Mouse (Mus musculus) lung, postnatal 14 days (tissue): Measurements from ENCODE around the gene Vil1.
A peak's percentile ranks its signal among the peaks of the same experiment; 100 is the strongest.

Source experiments
- DNase-seq: peaks from one replicate; pipeline ENCODE4 v3.0.0; 2021

Vil1 gene

DNA sequence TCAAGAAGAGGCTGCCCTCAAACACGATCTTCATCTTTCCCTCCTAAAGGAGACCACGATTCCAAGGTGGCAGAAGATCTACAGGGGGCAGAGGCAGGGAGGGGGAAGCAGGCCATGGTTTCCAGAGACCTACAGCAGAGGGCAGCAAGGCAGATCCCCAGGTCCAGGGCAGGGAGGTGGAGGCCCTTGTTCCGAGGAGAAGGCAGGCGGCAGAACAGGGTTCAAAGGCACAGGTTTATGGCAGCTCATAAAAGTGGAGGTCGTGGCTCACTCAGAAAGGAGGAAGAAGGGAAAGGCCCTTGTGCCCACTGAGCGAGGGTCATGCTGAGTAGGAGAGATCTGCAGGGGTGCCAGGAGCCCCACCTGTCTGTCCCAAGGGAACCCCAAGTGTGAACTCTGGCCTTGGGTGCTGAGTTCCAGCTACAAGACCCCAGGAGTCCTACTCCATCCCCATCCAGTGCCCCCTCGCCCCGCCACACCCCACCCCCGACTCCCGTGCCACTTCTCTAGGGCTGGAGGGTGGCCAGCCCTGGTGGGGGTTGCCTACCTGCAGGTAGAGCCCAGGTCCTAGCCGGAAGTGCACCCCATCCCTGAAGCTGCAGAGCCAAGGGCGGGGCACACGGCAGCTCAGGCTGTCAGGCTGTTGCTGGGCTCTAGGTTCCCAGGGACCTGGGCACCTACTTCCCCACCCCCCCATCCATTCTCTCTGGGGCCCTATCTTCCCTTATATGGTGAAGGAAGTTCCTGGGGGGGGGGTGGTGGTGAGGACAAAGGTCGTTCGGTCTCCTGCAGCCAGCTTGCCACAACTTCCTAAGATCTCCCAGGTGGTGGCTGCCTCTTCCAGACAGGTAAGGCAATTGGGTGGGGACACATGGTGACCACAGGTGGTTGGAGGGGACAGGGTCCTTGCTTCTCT is at the start of gene Vil1:
Vil1 (plus strand) TSS at position 788 of the 916 bp plus-strand sequence.
- DNase-seq: no peak

DNA sequence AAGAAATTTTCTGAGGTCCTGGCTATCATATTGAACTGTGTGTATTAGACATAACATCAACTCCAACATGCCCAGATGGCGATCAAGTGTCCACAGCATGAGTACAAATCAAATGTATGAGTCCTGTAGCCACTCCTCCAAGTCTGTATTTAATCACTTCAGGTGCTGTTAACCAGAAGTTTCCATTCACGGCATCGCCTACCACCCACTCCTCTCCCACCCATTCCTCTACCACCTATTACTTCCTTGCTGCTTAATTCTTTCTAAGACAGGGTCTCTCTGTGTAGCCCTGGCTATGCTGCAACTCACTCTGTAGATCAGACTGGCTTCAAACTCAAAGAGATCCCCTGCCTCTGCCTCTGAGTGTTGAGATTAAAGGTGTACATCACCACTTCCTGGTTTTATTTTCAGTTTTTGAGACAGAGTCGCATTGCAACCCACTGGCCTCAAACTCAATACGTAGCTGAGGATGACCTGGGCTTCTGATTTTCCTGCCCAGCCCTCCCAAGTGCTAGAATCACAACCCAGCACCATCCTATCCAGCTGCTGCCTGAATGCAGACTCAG is 49.1 kb upstream of the Vil1 start:
- DNase-seq: no peak

DNA sequence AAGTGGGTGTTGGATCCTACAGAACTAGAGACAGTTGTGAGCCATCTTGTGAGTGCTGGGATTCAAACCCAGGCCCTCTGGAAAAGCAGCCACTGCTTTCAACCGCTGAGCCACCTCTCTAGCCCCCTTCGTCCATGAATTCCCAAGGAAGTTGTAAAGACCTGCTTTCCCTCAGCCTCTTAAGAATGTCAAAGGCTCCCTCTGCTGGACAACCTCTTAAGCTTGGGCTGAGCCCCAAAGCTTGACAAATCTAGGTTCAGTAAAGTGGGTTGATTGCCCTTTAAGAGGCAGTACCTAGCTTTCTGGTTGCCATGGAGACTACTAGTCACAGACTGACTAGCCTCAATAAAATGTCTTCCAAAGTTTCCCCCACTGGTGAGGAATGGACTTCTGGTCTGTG is 47.4 kb upstream of the Vil1 start, which contains the start of gene Catip:
Catip (plus strand) TSS at position 297 of the 400 bp plus-strand sequence.
- DNase-seq: peak; percentile 85

DNA sequence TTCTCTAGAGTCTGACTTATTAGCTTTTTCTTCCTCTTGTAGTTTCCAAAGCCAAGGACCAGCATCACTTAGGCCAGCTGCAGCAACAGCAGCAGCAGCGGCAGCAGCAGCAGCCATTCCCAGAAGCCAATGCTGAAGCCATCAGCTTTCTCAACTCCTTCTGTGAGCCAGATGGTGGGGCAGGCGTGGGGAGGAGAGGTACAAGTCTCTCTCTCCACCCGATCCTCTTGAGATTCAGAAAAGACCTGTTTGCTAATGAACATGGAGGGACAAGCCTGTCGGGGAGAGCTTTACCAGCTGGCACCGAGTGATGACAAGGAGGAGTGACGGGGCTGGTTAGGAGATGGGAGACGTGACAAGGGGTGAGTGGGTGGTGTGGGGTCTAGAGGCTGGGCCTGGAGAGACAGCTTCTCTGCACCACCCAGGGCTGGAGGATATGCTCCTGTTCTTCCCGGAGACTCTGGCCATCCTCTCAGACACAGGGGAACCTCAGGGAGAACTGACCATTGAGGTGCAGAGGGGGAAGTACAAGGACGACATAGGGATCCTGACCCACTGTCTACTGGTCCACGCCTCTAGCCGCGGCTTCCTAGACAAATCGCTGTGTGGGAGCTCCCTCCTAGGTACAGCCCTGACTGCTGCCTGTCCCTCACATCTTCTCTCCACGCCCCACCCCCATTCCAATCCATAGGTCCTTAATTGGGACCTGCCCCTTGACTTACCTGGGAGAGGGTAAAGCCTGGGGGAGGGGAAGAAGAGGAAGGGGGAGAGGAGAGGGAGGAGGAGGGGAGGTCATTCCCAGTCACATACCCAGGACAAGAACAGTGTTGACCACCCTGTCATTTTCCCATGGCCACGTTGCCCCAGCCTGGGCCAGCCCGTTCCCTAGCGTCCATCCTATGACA is 46.6 kb upstream of the Vil1 start:
- DNase-seq: no peak

DNA sequence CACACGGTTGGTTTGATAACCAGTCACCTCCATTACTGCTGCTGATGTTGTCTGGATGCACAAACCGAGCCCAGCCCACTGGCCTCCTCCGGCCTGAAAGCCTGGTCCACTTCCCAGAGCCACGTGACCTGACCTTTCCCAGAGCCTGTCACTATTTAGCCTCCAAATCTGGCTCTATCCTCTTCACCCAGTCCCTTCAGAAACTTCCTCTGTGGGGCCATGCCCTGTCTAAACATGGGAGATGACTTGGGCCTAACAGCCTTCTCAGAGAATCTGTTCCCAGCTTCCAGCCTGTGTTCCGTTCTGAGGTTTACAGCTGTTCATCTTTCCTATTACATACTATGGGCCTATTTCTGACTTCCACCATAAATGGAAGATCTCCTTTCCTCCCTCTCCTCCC is 45.7 kb upstream of the Vil1 start:
- DNase-seq: no peak

DNA sequence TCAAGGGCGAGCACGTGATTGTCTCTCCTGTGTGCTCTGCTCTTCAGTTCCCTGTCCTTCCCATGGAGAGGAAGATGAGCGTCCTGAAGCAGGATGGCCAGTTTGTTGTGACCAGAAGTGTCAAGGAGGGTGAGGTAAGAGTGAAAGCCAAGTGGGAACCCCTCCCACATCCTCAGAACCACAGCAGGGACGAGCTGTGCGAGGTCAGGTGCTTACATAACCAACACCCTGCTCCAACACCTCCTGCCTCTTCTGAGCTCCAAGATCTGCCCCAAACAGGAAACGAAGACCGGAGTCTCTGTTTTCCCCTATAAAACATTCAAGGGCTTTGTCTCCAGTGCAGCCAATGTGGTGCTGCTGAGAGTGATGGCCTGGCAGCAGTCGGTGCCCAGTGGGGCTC is 44.9 kb upstream of the Vil1 start:
- DNase-seq: no peak

DNA sequence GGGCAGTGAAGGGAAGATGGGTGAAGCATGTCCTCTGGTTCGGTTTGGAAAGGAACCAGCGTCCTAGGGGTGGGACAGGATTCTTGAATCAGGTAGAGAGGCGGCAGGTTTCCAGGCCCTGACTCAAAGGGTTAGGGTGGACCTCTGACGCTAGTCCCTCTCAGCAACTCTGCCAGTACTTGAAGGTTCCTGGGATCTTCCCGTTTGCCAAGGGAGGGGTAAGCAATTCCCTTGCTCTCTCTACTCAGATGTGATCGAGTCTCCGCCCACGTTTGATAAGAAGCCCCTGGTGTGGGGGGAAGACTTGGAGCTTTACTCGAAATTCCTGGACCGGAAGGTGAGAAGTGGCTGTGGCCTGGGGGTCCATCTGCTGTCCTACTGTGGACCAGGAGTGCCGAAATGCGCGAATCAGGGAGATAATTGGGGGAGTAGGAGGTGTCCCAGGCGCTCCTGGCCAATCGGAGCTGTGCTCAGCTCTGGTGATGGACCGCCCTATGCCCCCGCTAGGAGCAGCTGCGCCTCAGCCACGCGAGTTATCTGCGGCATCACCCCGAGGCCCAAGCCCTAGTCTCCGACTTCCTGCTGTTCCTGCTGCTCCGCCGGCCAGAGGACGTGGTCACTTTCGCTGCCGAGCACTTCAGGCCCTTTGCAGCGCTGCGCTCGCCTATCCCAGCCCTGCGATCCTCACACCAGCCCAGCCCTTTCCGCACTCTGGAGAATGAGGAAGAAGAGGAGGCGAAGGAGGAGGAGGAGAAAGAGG is 41.1 kb upstream of the Vil1 start:
- peak; percentile 59 for DNase-seq

DNA sequence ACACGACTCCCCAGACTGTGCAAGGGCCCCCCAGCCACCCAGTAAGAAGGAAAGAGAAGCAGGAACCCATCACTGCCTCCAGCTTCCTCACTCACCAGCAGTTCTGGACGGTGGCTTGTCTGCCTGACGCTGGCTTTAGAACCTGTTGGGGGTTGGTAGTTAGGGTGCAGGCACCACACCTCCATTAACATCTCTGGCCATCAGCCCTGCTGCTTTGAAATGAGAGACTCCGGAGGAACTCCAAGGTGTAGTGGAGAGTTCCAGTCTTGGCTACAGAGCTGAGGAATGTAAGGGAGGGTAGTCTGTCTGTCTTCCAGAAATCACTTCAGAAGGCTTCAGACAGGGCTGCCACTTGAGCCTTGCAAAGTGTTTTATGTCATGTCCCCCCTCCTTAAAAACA is 39.1 kb upstream of the Vil1 start:
- no peak for DNase-seq

DNA sequence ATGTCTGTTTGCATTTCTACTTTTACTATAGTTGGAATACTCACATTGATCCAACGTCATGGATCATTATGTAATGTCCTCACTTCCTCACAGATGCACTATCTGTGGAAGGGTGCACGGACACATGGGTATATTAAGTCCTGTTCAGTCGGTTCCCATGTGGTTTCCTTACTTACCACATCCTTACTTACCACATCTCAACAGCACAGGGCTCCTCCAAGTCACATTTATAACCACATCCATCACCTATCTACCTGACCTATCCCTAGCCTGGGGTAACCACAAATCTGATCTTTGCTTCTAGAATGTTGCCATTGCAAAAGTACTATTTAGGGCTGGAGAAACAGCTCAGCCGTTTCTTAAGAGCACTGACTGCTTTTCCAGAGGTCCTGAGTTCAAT is 35.8 kb upstream of the Vil1 start:
- DNase-seq: no peak

DNA sequence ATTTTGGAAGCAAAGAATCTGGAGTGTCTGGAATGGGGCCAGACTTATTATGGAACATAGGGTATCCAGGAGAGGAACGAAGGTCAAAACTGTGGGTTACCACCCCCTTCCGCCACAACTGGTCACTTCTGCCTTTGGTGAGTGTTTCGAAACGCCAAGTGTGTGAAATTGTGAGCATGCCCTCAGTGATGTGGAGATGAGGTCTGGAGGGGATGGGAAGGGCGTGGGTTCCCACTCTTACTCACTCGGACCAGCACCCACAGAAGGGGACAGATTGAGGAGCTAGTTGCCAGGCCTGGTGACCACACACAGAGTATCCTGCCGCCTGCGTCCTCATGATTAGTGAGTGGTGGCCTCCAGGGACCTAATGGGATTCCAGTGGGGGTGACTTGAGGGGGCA is 34.2 kb upstream of the Vil1 start, which contains the start of gene Slc11a1:
Slc11a1 (plus strand) TSS at position 216 of the 400 bp plus-strand sequence.
- DNase-seq: no peak

DNA sequence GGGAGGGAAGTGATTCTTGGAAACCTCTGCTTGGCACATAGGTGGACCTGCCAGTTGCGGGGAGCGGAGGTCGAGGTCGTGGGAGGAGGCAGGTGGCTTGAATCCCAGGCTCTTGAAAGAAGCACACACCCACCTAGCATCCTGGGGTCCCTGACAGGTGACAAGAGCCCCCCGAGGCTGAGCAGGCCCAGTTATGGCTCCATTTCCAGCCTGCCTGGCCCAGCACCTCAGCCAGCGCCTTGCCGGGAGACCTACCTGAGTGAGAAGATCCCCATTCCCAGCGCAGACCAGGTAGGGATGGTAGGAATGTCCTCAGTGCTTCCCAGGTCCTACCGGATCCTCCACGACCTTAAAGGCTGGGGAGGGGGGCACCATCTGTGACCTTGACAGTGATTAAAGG is 33.6 kb upstream of the Vil1 start:
- no peak for DNase-seq

DNA sequence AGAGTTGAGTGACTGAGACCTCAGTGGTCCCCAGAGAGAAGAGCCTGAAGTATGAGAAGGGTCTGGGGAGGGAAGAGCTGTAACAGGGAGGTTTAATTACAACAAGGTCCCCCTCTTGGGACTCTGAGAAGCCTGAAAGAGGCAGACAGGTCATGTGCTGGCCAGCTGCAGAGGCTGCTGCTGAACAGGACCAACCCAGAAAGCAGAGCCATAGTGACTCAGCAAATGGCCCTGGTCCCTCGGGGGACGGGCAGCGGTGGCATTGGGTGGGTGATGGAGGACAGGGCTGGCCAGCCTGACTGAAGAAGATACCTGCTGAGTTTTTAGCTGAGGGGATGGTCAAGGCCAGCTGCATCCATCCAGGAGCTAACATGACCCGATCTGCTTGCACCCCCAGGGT is 32.8 kb upstream of the Vil1 start:
- DNase-seq: no peak

DNA sequence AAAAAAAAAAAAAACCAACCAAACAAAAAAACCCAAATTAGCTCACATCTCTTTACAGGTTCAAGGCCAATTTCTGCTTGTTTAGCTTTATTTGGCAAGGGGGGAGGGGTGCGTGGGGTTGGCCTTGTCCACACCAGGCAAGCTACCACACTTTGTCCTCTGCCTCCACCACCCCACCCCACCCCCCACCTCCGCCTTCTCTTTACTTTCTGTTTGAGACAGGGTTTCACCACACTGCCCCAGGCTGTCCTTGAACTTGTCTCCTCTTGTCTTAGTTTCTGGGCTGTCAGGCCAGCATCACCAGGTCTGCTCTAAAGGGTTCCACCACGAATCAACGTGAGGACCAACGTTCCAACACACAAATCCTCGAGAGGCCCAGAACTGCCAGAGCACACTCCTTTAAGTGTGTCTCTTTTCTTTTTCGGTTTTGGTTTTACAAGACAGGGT is 30.1 kb upstream of the Vil1 start:
- DNase-seq: no peak

DNA sequence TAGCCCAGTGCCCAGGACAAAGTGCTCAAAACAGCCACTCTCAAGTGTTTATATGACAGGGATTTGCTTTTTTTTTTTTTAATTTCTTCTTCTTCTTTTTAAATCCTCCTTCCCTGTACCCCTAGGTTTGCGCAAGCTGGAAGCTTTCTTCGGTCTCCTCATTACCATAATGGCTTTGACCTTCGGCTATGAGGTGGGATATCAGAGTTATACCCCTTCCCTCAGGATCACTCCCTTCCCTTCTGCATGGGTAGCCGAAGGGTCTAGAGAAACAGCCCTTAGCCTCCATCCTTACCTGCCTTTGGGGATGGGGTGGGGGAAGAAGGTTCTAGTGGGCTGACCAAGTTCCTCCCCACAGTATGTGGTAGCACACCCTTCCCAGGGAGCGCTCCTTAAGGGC is 28.7 kb upstream of the Vil1 start:
- DNase-seq: no peak

DNA sequence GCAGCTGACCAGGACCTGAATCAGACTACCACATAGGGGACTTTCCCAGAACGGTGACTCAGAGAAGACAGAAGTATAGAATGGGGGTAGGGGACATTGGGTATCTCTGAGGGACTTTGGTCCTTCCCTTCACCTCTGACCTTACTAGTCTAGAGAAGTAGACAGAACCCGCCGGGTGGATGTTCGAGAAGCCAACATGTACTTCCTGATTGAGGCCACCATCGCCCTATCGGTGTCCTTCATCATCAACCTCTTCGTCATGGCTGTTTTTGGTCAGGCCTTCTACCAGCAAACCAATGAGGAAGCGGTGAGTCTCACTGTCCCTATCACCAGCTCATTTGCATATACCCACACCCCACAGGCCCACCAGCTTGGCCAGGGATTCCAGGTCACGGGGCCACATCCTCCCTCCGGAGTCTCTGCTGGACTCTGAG is 27.6 kb upstream of the Vil1 start:
- no peak for DNase-seq

DNA sequence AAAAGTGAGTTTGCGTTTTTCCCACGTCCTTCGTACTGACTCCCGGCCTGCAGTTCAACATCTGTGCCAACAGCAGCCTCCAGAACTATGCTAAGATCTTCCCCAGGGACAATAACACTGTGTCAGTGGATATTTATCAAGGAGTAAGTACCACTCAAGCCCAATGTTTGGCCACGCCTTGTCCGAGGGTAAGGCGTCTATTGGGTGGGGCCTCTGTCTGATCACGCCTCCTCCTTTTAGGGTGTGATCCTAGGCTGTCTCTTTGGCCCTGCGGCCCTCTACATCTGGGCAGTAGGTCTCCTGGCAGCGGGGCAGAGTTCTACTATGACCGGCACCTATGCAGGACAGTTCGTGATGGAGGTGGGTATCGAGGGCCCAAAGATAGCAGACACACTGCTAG is 25.8 kb upstream of the Vil1 start:
- no peak for DNase-seq

DNA sequence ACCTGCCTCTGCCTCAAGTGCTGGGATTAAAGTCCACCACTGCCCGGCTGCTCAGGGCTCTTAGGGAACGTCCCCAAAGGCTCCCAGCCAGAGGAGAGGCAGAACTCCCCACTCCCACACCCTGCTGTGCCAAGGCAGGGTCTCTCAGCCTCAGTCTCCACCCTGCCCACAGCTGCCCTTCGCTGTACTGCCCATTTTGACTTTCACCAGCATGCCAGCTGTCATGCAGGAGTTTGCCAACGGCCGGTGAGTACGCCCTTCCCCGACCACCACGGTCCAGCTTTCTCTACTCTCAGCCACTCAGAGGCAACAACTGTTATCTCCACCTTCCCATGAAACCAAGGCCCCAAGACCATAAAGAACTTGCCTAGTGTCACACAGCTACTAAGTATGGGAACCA is 24.7 kb upstream of the Vil1 start:
- no peak for DNase-seq

DNA sequence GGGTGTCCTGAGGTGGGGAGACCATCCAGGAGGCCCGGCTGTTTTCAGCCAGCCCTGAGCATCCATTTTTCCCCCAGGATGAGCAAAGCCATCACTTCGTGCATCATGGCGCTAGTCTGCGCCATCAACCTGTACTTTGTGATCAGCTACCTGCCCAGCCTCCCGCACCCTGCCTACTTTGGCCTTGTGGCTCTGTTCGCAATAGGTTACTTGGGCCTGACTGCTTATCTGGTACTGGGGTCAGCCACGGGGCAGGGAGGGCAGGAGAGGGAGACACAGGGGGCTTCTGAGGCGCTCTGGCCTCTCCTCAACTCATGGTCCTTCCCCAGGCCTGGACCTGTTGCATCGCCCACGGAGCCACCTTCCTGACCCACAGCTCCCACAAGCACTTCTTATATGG is 24.1 kb upstream of the Vil1 start:
- no peak for DNase-seq

DNA sequence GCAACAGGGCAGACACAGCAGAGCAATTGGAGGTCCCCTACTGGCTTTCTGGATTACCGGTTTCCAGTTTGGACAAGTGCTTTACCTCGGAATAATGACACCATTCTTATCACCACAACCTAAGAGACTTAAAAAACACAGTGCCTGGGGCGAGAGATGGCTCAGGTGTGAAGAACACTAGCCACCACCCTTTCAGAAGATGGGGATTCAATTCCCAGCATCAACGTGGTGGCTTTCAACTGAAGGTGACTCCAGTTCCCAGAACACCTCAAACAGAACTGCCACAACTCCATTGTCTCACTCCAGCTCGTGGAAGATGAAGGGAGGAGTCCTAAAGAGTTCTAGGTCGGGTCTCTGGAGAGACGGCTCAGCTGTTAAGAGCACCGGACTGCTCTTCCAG is 23.6 kb upstream of the Vil1 start:
- DNase-seq: no peak

DNA sequence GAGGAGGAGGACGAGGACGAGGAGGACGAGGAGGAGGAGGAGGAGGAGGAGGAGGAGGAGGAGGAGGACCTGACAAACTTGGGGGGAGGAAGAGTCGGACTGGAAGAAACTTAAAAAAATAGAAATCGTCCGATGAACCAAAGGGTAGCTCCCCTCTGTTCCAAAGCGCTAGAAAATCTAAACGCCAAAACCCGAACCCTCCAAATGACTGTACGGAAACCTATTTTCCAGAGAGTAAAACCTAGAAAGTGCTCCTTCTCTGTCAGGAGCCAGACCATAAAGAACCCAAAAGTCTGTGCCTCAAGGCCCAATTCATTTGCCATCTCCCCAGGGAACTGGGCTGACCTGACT is 22.8 kb upstream of the Vil1 start:
- no peak for DNase-seq

DNA sequence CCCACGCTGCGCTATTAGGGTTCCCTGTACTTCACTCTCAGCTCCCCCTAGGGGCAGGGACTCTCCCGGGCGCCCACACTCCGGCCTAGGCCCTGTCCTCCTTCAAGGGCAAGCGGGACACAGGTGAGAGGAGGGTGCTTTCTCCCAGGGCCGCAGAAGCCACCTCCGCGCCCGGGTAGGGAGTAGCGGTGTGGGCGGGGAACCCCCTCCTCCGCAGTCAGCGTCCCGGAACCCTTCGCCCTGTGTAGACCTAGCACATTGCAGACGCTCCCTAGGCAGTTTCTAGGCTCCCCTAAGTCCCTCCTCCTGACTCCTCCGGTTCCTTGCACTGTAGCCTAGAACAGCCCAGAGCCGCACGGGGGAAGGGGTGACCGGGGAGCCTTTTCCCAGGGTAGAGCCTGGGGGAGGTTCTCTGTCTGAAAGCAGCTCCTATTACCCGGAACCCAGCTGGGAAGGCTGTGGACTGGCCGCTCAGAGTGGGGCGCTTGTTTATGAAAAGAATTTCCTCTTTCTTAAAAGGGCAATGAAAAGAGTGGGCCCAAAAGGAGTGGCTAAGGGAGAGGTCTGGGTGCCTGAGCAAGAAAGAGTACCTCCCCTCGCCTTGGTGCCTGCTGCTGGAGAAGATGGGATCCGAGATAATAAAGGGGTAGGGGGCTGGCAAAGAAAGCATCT is 22.3 kb upstream of the Vil1 start:
- peak; percentile 94 for DNase-seq

DNA sequence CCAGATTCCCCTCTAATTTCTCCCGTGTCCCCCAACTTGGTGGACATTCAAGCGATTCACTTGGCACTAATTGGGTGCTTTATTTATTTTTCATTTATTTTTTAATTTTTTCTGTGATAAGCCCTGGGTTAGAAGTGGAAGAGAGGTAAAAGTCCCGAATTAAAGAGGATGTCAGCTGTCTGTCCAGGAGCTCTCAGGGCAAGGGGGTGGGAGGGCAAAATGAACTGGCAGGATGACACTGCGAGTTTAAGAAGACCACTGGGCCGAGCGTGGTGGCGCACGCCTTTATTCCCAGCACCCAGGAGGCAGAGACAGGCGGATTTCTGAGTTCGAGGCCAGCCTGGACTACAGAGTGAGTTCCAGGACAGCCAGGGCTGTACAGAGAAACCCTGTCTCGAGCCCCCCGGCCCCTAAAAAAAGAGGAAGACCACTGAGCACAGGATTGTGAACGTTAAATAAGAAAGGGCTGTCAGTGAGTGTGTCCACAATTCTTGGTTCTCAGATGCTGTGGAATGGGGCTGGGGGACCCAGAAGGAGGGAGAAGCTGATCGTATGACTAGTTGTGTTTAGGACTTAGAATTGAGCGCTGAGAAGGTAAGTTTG is 21.7 kb upstream of the Vil1 start:
- DNase-seq: no peak
